Mouse (Mus musculus): ENCODE measurements at regions not wholly inside any gene's neighbourhood (a gene's known extent, or its start where the extent isn't known, plus 50 kb on each side); places are given as distances from the start of the nearest gene placed in this dataset.

- TF ChIP-seq POLR2A (IDR thresholded peaks at IDR 0.05; ENCODE audit: borderline replicate concordance, extremely low read depth, insufficient read depth, insufficient read length, poor library complexity, severe bottlenecking) = no peak
- TF ChIP-seq CTCF (IDR thresholded peaks at IDR 0.05; ENCODE audit: borderline replicate concordance, extremely low read depth, insufficient read depth, insufficient read length) = no peak
These were observed 275.7 kb upstream of the Gcfc2 start for GRCm38 (mm10) chr6:81647615-81648375.
